Mouse (Mus musculus) brain, embryonic 18.5 days (tissue): Measurements from ENCODE around the gene Thoc5.

Experiments
- DNase-seq: peaks from one replicate; pipeline ENCODE4 v3.0.0-alpha.2; 2012; ENCODE audit warnings: low read depth, low spot score

Gene Thoc5

DNA sequence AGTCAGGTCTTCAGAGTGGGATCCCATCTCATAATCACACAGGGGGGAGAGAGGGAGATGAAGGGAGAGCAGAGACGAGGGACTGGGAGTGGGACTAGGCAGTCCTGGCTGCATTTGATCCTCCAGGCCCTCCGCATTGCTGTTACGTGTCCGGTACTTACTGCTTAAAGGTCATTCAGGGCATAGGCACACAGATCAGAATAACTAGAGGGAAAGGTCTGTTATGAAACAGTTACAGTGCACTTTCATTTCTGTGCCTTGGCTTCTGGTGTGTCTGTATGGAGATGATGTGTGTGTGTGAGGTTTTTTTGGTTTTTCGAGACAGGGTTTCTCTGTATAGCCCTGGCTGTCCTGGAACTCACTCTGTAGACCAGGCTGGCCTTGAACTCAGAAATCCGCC is 11.1 kb downstream of the Thoc5 start:
- no peak for DNase-seq

DNA sequence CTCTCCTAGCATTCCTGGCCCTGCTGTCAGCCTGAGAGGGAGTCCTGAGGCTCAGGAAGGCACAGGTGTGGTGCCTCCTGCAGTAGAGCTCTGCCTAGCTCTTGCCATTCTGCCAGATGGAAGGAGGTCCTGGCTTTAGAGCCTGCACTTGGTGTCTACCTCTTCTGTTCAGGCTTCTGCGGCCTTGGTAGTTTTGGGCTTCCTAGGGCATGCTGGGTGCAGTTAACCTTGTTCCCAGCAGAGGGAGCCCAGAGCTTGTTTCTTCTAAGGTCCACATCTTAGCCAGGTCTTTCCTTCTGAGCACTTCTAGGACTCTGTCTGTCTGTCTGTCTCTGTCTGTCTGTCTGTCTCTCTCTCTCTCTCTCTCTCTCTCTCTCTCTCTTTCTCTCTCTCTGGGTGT is 20.9 kb downstream of the Thoc5 start:
- DNase-seq = peak; percentile 12

DNA sequence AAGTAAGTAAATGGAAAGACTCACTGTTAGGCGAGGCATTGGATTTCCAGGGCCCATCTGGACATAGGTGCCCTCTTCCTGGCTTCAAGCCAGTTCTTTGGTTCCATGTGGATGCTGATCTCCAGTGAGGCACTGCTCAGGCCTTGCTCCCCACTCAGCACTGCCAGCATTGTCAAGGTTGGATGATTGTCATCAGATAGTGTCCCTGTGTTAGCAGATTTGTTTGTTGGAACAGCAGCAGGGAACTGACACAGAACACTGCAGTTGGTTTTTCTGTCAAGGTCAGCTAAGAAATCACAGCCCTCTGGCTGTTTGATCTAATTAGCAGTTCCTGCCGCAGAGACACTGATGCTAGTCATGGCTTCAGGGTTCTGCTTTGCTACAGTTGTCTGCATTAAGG is 26.2 kb downstream of the Thoc5 start:
- DNase-seq = no peak

DNA sequence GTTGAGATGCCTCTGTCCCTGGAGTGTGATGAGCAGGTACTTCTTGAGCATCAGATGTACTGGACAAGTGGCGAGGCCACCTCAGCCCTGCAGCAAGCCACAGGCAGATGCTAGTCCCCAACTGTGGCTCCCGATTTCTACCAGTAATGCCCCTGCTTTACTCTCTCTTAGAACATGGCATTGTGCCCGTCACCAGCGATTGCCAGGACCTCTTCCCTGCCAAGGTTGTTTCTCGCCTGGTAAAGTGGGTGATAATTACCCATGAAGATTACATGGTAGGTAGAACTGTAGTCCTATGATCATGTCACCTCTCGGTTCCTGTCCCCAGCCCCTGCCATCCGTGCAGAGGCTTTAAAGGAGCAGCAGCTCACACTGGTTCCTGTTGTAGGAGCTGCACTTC is 26.6 kb downstream of the Thoc5 start:
- no peak for DNase-seq

DNA sequence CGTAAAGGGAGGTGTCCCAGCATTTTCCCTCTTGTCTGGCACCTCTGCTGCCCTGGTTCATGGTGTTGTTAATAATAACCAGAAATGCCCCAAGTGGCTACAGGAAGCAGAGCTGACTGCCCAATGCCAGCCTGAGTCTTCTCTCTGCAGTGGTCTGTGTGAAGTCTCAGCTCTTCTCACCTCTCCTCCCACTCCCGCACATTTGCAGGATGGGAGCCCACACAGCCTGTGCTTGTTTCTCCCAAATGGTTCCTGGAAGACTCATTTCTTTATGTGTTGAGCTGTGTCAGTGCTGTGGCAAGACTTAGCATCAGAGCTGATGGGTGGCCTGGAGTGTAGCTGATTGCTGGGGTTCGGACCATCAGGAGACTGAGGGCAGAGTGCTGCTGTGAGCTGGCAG is 32.1 kb downstream of the Thoc5 start:
- no peak for DNase-seq

DNA sequence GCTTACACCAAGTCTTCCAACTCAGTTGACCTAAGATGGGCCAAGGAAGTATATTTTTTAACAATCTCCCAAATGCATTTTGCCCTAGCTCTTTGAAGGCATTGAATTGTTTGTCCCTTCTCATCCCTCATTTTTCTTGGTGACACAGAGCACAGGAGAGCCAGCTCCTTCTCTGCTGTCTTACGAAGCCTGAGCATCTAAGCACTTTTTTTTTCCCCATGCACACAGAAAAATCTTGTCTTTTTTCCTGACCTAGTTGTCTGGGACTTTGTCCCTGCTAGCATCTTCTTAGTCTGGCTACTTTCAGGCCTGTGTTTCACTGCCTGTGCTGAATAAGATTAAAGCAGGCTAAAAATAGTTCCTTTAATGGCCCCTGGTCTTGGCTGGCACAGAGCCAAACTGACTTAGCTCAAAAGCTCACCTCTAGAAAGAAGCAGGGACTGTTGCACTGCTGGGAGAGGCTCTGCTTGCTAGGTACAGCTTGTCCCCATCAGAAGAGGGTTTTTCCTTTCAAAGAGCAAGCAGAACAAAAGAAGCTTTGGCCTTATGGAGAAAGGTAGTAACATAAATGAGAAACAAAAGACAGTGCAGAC is 36.0 kb downstream of the Thoc5 start:
- no peak for DNase-seq

DNA sequence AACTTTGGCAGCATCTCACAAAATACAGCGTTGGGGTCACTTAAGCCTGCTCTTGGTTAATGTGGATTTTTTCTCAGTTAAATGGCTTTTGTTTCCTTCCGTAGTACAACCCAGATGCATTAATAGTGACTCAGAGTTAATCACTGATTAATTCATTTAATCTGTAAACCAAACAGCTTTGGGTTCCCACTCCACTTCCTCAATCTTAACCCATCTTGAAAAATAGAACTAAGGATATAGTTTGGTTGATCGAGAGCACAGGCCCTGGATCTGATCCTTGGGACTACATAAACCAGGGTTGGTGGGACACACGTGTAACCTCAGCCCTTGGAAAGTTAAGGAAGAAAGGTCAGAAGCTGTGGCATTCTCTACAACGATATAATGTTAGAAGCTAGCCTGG is 41.1 kb downstream of the Thoc5 start:
- DNase-seq = no peak

DNA sequence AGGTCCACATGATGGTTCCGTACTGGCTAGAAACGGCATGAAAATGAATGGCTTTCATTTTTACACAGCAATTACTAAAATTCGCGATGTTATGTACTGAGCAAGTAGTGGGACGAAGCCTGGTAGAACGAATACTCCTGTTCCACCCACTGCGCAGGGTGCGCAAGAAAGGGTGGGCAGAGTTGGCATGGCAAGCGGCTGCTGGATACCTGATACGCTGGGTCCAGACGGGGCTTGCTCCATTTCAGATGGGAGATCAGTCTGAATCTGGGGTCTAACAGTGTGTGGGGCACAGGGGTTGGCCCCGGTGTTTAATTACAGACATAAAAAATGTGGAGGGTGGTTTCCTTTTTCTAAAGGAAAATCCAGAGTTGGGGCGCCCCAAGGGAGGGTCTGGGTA is 51.4 kb downstream of the Thoc5 start:
- DNase-seq = no peak

DNA sequence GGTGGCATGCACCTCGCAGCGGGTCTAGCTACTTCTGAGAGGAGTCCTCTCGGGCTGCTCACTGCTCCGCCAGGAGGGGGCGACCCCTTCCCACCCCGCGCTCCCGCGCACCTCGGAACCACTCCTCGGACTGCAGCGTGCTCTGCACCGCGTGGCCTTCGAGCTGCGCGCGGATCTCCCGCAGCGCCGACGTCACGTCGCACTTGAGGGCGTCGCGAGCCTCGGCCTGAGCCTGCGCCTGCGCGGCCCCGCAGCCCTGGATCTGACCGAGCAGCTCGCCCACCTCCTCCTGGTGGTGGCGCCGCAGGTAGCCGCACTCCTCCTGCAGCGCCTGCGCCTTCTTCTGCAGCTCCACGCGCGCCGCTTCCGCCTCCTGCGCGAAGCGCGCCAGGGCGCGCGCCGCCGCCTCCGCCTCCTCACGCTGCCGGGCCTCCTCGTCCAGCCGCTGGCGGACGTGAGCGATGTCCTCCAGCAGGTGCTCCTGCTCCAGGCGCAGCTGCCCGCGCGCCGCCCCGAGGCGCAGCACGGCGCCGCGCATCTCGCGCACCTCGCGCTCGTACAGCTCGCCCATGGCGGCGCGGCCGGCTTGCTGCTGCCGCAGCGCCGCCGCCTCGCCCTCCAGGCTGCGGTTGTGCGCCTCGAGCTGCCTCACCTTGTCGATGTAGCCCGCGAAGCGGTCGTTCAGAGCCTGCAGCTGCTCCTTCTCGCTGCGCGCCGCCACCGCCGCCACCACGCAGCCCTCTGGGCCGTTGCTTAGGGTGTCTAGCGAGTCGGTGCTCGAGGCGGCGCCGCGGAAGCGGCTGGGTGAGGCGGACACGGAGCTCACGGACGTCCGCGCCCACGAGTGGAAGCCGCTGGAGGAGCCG is 52.1 kb downstream of the Thoc5 start:
- DNase-seq = peak; percentile 83

DNA sequence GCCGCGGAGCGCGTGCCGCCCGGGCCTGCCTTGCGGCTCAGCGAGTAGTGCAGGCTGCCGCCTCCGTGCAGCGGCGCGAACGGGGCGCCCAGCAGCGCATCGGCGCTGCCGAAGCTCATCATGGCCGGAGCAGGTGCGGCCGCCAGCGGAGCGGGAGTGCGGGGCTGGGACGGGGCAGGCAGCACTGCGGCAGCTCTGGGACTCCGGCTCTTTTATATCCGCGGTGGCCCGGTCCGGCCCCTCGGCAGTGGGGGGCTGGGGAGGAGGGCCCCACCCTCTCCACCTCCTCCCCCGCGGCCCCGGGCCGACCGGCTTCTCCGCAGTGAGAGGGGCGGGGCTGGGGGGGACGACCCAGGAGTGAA is 52.7 kb downstream of the Thoc5 start, which contains the start of gene Nefh:
TSS of gene Nefh (minus strand) at position 252 of the 362 bp plus-strand sequence.
- DNase-seq = no peak

DNA sequence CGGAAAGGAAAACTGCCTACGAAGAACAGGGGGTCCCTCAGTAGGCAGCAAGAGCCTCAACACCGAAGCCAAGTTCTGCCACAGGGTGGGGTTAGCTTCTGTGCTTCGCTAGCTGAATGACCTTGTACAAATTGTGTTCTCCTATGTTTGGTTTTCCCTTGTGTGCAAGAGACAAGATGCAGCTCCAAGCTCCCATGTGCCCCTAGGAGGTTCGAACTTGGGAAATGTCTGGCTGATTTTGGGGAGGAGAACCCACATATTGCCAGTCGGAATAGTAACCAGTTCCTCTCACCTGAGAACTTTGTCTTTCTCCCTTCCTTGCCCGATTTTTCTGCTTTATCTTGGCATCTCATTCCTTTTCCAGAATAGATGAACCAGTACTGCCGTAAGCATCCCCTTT is 53.7 kb downstream of the Thoc5 start:
- DNase-seq = no peak

DNA sequence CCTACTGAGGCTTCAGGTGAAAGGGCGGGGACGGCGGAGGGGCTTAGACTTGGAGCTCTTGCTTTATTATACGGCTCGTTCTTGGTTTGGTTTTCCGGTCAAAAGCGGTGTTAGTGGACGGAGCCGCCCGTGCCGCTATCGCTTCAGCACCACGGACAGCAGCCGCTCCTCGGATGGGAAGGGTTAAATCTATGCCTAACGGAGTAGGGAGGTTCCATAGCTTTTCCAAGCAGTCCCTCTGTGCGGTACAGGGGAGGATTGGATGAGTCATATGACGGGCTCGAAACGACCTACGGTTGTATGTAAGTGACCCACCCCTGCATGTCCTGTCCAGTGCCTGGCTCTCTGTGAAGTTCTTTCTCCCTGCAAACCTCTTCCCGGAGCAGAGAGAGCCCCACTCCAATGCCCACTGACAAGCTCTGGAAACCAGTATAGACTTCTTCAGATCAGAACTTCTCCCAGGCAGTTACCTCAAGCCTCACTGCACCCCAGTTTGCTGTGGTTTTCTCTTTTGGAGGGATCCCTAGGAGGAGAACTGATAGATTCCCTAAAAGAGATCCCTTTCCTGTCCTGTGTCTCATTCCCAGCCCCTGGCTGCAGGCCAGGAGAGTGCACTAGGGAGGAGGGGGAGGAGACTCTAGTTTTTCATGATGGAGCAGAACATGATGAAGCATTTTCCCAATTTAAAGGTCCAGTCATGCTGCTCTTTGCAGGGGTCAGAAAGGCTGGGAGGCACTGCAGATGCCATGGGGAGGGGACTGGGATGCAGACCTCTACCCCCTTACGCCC is 54.3 kb downstream of the Thoc5 start:
- DNase-seq = no peak

DNA sequence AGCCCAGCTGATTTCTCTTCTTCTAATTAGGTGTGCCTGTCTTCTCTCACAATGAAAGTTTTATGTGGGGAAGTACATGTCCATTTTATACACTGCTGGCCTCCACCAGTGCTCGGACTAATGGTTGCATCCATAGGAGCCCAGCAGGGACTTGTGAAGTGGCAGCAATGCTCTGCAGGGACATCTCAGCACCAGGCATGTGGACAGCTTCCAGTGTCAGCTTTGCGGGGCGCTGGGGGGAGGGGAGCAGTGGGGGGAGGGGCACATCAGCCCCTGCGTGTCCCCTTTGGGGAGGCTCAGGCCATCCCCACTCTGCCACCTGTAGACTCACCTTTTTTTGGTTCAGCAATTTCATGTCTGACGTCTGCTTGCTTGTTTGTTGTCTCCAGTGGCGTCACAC is 58.3 kb downstream of the Thoc5 start:
- no peak for DNase-seq

DNA sequence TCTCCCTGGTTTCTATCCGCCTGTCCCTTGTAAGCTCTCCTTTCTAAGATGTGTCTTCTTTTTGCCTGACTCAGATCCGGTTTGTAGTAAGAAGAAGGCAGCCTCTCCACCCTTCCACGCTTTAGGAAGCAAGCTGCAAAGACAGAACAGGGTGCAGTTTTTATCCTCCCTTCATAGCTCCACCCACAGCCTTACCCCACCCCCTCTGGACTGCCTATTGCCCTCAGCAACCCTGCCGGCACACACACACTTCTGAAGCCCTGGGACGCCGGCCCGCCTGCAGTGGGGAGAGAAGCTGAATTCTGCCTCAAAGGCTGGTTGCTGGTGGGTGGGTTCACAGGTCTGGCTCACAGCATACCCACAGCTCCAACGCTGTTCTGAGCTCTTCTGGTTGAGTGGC is 58.8 kb downstream of the Thoc5 start:
- DNase-seq = no peak

DNA sequence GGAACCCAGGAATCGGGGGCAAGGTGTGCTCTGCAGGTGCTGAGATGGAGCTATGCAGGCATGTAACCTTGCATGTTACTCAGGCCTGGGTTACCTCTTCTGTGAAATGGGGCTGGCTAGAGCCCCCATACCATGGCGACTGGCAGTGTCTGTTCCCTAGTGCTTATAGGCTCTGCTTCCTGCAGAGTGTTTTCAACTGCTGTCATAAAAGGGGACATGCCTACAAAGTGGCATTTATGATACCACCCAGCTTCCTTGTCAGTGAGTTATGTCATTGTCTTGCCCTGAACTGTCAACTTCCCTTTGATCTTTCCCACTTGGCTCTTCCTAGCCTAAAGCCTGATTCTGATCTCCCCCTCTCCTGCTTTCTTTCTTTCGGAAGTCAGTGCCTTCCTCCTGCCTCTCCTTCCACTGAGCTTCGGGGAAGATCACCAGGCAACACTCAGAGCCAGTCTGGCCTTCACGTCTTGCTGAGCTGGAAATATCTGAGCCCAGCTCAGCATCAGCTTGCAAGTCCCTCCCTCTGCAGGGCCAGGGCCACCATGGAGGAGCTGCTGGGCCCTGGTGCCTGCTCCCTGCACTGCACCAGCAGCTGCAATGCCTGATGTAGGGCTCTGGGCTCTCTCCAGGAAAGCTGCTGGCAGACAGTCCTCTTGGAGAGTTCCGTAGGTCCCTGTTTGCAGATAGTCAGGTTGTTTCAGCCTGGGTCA is 68.1 kb downstream of the Thoc5 start:
- DNase-seq = no peak

DNA sequence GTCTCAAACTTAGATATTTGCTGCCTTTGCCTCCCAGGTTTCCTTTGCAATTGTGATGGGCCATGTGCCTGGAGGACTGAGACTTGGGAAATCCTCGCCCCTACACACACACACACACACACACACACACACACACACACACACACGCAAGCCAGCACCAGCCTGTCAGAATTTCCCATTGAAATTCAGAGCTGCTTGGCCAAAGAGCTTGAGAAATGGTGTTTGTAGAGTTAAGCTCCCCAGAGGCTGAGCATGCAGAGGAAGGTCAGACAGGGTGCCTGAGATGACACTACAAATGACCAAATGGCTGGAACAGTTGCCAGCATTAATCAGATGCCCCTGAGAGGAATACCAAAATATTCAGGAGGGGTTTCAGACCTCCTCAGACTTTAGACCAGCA is 71.2 kb downstream of the Thoc5 start:
- no peak for DNase-seq

DNA sequence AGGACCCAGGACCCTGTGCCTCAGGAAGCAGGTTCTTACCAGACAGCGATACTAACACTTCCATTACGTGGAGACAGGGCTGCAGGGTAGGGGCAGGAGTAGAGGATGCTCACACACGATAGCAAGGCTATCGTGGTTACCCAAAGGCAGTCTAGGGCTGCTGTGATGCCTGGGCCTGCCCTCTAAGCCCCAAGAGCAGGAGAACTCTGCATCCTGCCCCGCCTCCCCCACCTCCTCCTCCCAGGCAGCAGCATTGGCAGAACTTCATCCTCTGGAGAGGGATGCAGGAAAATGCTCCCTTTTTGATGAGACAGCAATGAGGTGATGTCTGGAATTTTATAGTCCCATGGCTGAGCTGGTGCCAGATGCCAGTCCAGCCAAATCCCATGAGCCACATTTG is 71.8 kb downstream of the Thoc5 start:
- no peak for DNase-seq

DNA sequence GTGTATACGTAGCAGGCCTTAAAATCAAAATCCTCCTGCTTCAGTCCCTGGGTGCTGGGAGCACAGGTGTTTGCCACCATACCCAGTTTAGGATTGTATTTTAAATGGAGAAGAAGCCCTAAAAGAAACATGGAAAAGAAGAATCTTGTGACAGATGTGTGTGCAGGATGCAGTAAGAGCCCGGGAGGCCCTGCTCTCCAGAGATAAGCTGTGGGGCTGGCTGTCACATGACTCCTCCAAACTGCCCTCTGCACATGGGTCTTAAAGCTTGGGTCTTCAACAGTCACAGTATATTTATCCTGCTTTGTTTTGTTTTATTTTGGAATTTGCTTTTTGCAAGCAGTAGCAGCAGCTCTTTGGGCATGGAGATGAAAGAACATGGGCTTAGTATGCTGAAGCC is 72.4 kb downstream of the Thoc5 start:
- DNase-seq = no peak

DNA sequence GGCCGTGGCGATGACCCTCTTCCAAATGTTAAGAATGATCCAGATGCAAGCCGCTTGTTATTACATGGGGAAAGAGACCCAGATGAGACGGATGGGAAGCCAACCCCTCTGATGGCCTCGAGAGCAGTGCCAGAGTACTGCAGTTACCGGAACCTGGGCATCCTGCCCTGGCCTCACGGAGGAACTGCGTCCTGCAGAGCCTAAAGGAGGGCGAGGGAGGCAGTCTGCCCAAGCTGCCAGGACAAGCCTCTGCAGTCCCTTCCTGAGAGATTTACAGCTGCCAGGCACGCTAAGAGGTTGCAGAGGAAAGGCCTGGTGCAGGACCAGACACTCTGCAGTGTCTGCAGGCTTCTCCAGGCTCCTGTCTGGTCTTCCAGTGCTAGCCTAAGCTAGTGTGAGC is 73.3 kb downstream of the Thoc5 start:
- DNase-seq = no peak

DNA sequence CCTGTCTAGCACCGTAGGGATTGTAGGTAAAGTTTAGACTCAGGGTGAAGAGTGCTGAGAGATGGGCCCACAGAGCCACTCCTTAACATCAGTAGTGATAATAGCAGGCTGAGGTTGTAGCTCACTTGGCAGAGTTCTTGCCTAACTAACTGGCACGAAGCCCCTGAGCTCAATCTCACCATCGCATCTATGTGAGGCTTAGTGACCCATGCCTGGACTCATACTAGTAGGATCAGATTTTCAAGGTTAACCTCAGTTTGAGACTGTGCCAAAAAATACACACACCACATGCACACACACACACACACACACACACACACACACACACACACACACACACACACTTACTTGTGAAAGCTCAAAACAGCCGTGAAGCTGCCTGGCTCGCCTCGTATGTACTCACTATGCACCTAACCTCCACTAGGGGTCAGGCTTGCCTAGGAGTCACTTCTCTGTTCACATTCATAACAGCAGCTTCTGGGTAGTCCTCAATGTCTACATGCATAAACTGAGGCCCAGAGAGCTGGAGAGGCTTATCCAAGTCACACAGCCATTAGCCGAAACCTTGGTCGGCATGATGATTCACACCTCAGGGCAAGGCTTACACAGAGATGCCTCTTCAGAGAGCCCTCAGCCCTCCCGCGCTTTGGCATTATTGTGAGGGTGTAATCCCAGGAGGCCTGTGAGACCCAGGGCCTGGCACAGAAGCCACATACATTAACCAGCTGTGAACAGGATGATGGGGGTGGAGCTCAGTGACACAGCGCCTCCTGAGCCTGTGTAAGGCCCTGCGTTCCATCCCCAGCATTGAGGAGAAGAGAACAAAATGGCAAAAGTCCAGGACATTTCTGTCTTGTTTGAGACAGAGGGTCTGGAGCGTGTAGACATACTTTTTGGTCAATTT is 78.1 kb downstream of the Thoc5 start:
- no peak for DNase-seq

DNA sequence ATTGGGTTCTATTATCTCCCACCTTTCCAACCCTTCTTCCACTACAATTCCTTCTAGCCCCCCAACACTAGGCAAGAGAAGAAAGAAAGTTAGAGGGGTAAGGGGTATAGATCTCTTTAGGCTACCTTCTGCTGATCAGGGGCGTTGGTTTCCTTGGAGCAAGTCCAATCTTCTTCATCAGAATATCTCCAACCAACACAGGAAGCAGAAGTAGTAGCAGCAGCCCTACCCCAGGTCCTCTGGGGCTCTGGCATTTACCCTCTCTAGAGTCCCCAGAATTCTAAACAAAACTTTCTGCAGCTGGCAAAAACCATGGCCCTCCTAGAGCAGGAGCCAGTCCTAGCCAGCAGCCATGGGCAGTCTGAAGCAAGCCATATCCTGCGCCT is 78.7 kb downstream of the Thoc5 start:
- no peak for DNase-seq
